Mouse (Mus musculus): ENCODE results near the gene Rims1.

The Rims1 gene
- long read RNA-seq, experiment 1: 0 reads
- long read RNA-seq, experiment 2, partial matches to known transcripts: 0 of 1 reads
- long read RNA-seq, experiment 2, other reads (novel, unspliced or antisense): 1 of 1 reads

- intact Hi-C loops (cut with DNase I): no loop called here
Observed at GRCm38 (mm10) chr1:22805726-22806625, at the start of gene Rims1. Gene Rims1 (minus strand): TSS chr1:22805994.

GRCm38 (mm10) chr1:22806626-22807096 is 867 bp upstream of the Rims1 start:
- intact Hi-C loops (cut with DNase I): no loop called here

GRCm38 (mm10) chr1:22805025-22805725 is 619 bp downstream of the Rims1 start:
- intact Hi-C loops (cut with DNase I): no loop called here

- intact Hi-C loops (cut with DNase I): no loop called here
Observed at GRCm38 (mm10) chr1:22804148-22804885, 1.5 kb downstream of the Rims1 start.

- intact Hi-C loops (cut with DNase I): no loop called here
Observed at GRCm38 (mm10) chr1:22803471-22803870, 2.3 kb downstream of the Rims1 start.

- intact Hi-C loops (cut with DNase I): no loop called here
Observed at GRCm38 (mm10) chr1:22800276-22800675, 5.5 kb downstream of the Rims1 start.

GRCm38 (mm10) chr1:22797091-22797490 is 8.7 kb downstream of the Rims1 start:
- intact Hi-C loops (cut with DNase I): no loop called here

GRCm38 (mm10) chr1:22789391-22789909 is 16.3 kb downstream of the Rims1 start:
- intact Hi-C loops (cut with DNase I): no loop called here

- intact Hi-C loops (cut with DNase I): no loop called here
Observed at GRCm38 (mm10) chr1:22787616-22788015, 18.2 kb downstream of the Rims1 start.

GRCm38 (mm10) chr1:22770530-22771254 is 35.1 kb downstream of the Rims1 start:
- intact Hi-C loops (cut with DNase I): no loop called here

- intact Hi-C loops (cut with DNase I): no loop called here
Observed at GRCm38 (mm10) chr1:22763376-22763775, 42.4 kb downstream of the Rims1 start.

GRCm38 (mm10) chr1:22762780-22763179 is 43.0 kb downstream of the Rims1 start:
- intact Hi-C loops (cut with DNase I): no loop called here

GRCm38 (mm10) chr1:22750536-22750935 is 55.3 kb downstream of the Rims1 start:
- intact Hi-C loops (cut with DNase I): no loop called here

GRCm38 (mm10) chr1:22744655-22745054 is 61.1 kb downstream of the Rims1 start:
- intact Hi-C loops (cut with DNase I): no loop called here

GRCm38 (mm10) chr1:22737491-22737890 is 68.3 kb downstream of the Rims1 start:
- intact Hi-C loops (cut with DNase I): no loop called here

GRCm38 (mm10) chr1:22734429-22734828 is 71.4 kb downstream of the Rims1 start:
- intact Hi-C loops (cut with DNase I): no loop called here

GRCm38 (mm10) chr1:22733281-22733680 is 72.5 kb downstream of the Rims1 start:
- intact Hi-C loops (cut with DNase I): no loop called here

- intact Hi-C loops (cut with DNase I): no loop called here
Observed at GRCm38 (mm10) chr1:22728207-22728606, 77.6 kb downstream of the Rims1 start.

- intact Hi-C loops (cut with DNase I): no loop called here
Observed at GRCm38 (mm10) chr1:22721706-22722105, 84.1 kb downstream of the Rims1 start.

GRCm38 (mm10) chr1:22720714-22721113 is 85.1 kb downstream of the Rims1 start:
- intact Hi-C loops (cut with DNase I): no loop called here

Measured in adrenal gland (tissue).